Mouse (Mus musculus): ENCODE data around the gene CN725425. TPM values are rescaled to one million over a fixed set of nuclear protein-coding genes. Genes with fewer than 3 reads are reported as not detected.

The CN725425 gene
- total RNA-seq, 2 experiments from 2014 or later, result 0.23 TPM; not detected in 1

DNA sequence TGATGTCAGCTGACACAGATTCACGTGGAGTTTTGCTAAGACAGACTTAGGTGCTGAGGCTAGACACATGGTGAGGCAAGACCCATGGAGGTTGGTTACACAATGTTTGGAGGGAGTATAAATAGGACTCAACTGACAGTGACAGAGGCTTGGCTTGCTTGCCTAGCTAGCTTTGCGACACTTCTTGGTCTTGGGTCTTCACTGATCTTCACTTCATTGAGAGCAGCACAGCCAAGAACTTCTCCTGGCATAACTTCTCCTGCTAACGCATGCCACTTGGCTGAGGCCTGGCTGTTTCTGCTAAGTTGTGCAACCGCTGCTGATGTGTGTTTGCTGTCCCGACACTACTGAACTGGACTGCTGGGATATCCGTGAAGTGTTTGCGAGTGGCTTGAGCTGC is 83.5 kb downstream of the CN725425 start:
- TF ChIP-seq CTCF (IDR thresholded peaks at IDR 0.05), result no peak
- DNase-seq (ENCODE audit: extremely low spot score in 1 of 2, low spot score in 2 of 2), result no peak
- H3K27ac ChIP-seq, result no peak overlapping the region
- no peak overlapping the region for H3K4me3 ChIP-seq
- intact Hi-C loops (cut with DNase I), result no loop called here

DNA sequence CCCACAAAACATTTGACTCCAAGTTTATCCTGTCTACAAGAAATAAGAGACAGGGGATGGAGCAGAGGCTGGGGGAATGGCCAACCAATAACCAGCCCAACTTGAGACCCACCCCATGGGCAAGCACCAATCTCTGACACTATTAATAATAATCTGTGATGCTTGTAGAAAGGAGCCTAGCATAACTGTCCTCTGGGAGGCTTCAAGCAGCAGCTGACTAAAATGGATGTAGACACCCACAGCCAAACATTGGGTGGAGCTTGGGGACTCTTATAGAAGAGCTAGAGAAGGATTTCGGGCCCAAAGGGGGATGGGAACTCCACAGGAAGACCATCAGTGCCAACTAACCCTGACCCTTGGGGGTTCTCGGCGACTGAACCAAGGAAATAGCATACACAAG is 84.1 kb downstream of the CN725425 start:
- intact Hi-C loops (cut with DNase I), result no loop called here
- no peak for TF ChIP-seq CTCF (IDR thresholded peaks at IDR 0.05)
- no peak for DNase-seq (ENCODE audit: extremely low spot score in 1 of 2, low spot score in 2 of 2)
- H3K27ac ChIP-seq, result no peak overlapping the region
- no peak overlapping the region for H3K4me3 ChIP-seq

DNA sequence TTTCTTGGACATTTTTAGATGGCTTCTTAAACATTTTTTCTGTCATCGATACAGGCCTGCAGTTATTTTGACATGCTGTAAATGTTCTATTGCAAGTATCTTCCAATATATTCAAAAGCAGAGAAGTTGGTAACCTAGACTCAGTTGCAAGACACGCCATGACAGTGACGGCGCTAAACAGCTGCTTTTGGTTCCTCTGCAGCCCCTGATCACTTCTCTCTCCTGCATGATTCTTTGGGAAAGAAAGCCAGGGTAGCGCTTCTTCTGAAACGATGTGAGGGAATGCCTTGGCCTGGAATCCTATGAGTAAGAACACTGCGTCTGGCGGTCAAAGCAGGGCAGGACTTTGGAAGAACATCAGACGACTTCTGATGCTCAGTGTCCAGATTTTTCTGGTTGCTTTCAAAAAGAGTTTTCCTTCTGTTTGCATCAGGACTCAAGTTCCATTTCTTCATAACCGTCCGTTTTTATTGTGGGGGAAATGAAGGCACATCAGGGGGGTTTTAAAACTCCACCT is 100.1 kb downstream of the CN725425 start:
- no peak for DNase-seq (ENCODE audit: extremely low spot score in 1 of 2, low spot score in 2 of 2)
- no peak for TF ChIP-seq CTCF (IDR thresholded peaks at IDR 0.05)
- H3K4me3 ChIP-seq, result no peak overlapping the region
- intact Hi-C loops (cut with DNase I), result loop anchor here (10.0 kb wide), 1 partner anchor 305 kb away; no protein-coding TSS in a partner anchor
- H3K27ac ChIP-seq, result no peak overlapping the region

DNA sequence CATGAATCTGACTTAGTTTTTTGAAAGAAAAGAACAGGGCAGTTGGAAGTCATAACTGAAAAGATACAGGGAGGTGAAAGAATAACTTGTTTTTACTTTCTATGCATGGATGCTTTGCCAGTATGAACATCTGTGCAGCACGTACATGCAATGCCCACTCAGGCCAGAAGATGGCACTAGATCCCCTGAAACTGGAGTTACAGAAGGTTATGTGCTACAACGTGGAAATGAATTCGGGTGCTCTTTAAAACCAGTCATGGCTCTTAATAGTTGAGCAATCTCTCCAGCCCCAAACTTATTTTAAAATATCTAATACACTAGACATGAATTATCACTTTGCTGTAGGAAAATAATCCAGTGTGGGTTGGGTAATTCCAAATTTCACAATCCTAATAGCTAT is 102.1 kb downstream of the CN725425 start:
- intact Hi-C loops (cut with DNase I), result loop anchor here (1.0 to 5.0 kb wide), 3 partner anchors 139 to 451 kb away; no protein-coding TSS in a partner anchor
- TF ChIP-seq CTCF (IDR thresholded peaks at IDR 0.05), result peak; percentile 99
- peak; percentile 83 to 94 for DNase-seq (ENCODE audit: extremely low spot score in 1 of 2, low spot score in 2 of 2)
- Histone ChIP-seq H3K27ac (no peak overlapping the region), H3K4me3 (no peak overlapping the region)

DNA sequence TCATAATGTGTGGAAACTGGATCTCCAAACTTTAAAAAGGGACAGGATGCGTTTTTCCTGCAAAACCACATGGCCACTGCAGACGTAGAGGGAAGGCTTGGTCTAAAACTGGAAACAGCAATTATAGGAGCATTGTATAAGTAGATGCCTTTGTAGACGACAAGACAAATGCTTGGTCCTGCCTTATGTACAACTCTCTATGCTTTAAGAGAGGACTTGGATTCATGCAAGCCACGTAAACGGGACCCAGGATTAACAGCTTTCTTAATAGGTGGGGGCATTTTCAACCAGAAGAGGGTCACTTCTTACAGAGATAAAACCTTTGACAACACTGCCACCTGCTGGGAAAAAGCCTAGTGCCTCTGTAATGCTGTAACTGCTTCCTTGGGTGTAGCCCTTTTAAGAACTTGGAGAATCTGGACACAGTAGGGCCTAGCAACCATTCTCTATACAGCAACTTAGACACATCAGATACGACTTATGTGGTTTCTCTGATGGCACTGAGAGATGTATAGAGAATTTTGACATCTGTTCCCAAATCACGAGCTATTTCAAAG is 105.1 kb downstream of the CN725425 start:
- intact Hi-C loops (cut with DNase I), result loop anchor here (5.0 kb wide), 2 partner anchors 142 to 448 kb away; no protein-coding TSS in a partner anchor
- peak in 1 of 2 experiments; percentile 42 for DNase-seq (ENCODE audit: extremely low spot score in 1 of 2, low spot score in 2 of 2)
- no peak overlapping the region for H3K4me3 ChIP-seq
- TF ChIP-seq CTCF (IDR thresholded peaks at IDR 0.05), result peak; percentile 61
- 0 out of 2 replicates have a peak overlapping the region, but pooled peaks have one; percentile 25 for H3K27ac ChIP-seq

Other genes with a start within 250 kb of the CN725425 start
- 100 to 1,000 TPM; 138 to 144 TPM for gene Kif21a, start 149.5 kb upstream of the CN725425 start, total RNA-seq (2021)
- gene Abcd2, start 7.7 kb upstream of the CN725425 start, total RNA-seq (2021), result 10 to 100 TPM; 29.3 to 29.4 TPM

All from left cerebral cortex, adult 2 months (tissue).